Mouse (Mus musculus): ENCODE data around the gene Gm42420.

Gm42420 gene

GRCm38 (mm10) chr6:39573791-39574554 is 11.6 kb upstream of the Gm42420 start, which contains the start of gene Adck2:
Adck2 (plus strand) TSS chr6:39573873.
- peak; percentile 67 for DNase-seq (ENCODE audit: low read depth, low spot score)

GRCm38 (mm10) chr6:39574555-39574869 is 11.0 kb upstream of the Gm42420 start:
- DNase-seq (ENCODE audit: low read depth, low spot score), result no peak

- DNase-seq (ENCODE audit: low read depth, low spot score), result no peak
Measured at GRCm38 (mm10) chr6:39574951-39575350, 10.6 kb upstream of the Gm42420 start.

- DNase-seq (ENCODE audit: low read depth, low spot score), result no peak
Measured at GRCm38 (mm10) chr6:39579552-39579951, 6.0 kb upstream of the Gm42420 start.

- DNase-seq (ENCODE audit: low read depth, low spot score), result no peak
Measured at GRCm38 (mm10) chr6:39580558-39580957, 5.0 kb upstream of the Gm42420 start.

- DNase-seq (ENCODE audit: low read depth, low spot score), result no peak
Measured at GRCm38 (mm10) chr6:39581087-39581784, 4.3 kb upstream of the Gm42420 start.

GRCm38 (mm10) chr6:39591481-39591880 is 5.9 kb downstream of the Gm42420 start:
- no peak for DNase-seq (ENCODE audit: low read depth, low spot score)

GRCm38 (mm10) chr6:39592401-39593214 is 7.1 kb downstream of the Gm42420 start, which contains the start of gene Ndufb2:
Ndufb2 (plus strand) TSS chr6:39592574.
- peak; percentile 94 for DNase-seq (ENCODE audit: low read depth, low spot score)

GRCm38 (mm10) chr6:39600851-39601250 is 15.3 kb downstream of the Gm42420 start:
- no peak for DNase-seq (ENCODE audit: low read depth, low spot score)

GRCm38 (mm10) chr6:39601828-39602227 is 16.3 kb downstream of the Gm42420 start:
- DNase-seq (ENCODE audit: low read depth, low spot score), result no peak

GRCm38 (mm10) chr6:39604565-39604964 is 19.0 kb downstream of the Gm42420 start:
- DNase-seq (ENCODE audit: low read depth, low spot score), result no peak

- no peak for DNase-seq (ENCODE audit: low read depth, low spot score)
Measured at GRCm38 (mm10) chr6:39606056-39606455, 20.5 kb downstream of the Gm42420 start.

GRCm38 (mm10) chr6:39606862-39607261 is 21.3 kb downstream of the Gm42420 start:
- no peak for DNase-seq (ENCODE audit: low read depth, low spot score)

GRCm38 (mm10) chr6:39607365-39607764 is 21.8 kb downstream of the Gm42420 start:
- DNase-seq (ENCODE audit: low read depth, low spot score), result no peak

GRCm38 (mm10) chr6:39610207-39610606 is 24.7 kb downstream of the Gm42420 start:
- no peak for DNase-seq (ENCODE audit: low read depth, low spot score)

- DNase-seq (ENCODE audit: low read depth, low spot score), result no peak
Measured at GRCm38 (mm10) chr6:39611296-39611695, 25.7 kb downstream of the Gm42420 start.
